Mouse (Mus musculus) forebrain, embryonic 11.5 days (tissue): Measurements from ENCODE around the gene Calhm3. TPM values are rescaled to one million over a fixed set of nuclear protein-coding genes. Genes with fewer than 3 reads are reported as not detected.

Experiments used
- ATAC-seq: fragments of 200-750 bp; cut with Nextera tagmentation; replicated peaks from 2 replicates; pipeline ENCODE4 v1.8.0; 2017; ENCODE audit warnings: moderate TSS enrichment; ENCODE audit not compliant: low FRiP score
- DNase-seq: peaks from one replicate; pipeline ENCODE4 v3.0.0-alpha.2; 2017; ENCODE audit warnings: low spot score
- H3K27ac ChIP-seq: fragments of 300-500 bp; sonication (generic); 2 replicates; pipeline ENCODE4 v1.5.1; 2014; ENCODE audit warnings: low read depth, low read length
- H3K27me3 ChIP-seq: fragments of 300-500 bp; sonication (generic); 2 replicates; pipeline ENCODE4 v1.6.1; 2014; ENCODE audit warnings: mild to moderate bottlenecking, low read length, mixed read lengths; ENCODE audit not compliant: control insufficient read depth, insufficient read depth
- H3K36me3 ChIP-seq: fragments of 300-500 bp; sonication (generic); 2 replicates; pipeline ENCODE4 v1.6.1; 2014; ENCODE audit warnings: mild to moderate bottlenecking, low read length, moderate library complexity, mixed read lengths; ENCODE audit not compliant: control insufficient read depth, insufficient read depth
- H3K4me1 ChIP-seq: fragments of 300-500 bp; sonication (generic); replicated peaks from 2 replicates; pipeline ENCODE4 v1.6.1; 2014; ENCODE audit warnings: low read length, mixed read lengths; ENCODE audit not compliant: control insufficient read depth, insufficient read depth
- H3K4me2 ChIP-seq: fragments of 300-500 bp; sonication (generic); 2 replicates; pipeline ENCODE4 v1.6.1; 2014; ENCODE audit warnings: low read depth, mild to moderate bottlenecking, low read length, moderate library complexity, mixed read lengths; ENCODE audit not compliant: severe bottlenecking
- H3K4me3 ChIP-seq: fragments of 300-500 bp; sonication (generic); 2 replicates; pipeline ENCODE4 v1.5.1; 2014; ENCODE audit warnings: low read depth, low read length
- H3K9ac ChIP-seq: fragments of 300-500 bp; sonication (generic); 2 replicates; pipeline ENCODE4 v1.6.1; 2014; ENCODE audit warnings: low read length
- H3K9me3 ChIP-seq: fragments of 300-500 bp; sonication (generic); 2 replicates; pipeline ENCODE4 v1.6.1; 2016; ENCODE audit warnings: low read length, mixed read lengths; ENCODE audit not compliant: control insufficient read depth
- WGBS: fragments of 180-500 bp; shearing (Covaris S2); extraction: QIAGEN DNeasy Blood & Tissue Kit; methylation state at CpG from one replicate; pipeline ENCODE4 v1.1.7; 2014; 5-methylcytosine and 5-hydroxymethylcytosine counted together
- polyA plus RNA-seq: library from polyadenylated mRNA; unstranded; fragments of >200 nt; fragmentation: Nextera tagmentation; extraction: Ambion mirVana; gene quantifications from 2 replicates; pipeline ENCODE4 v1.2.1, GENCODE M21; 2014

Calhm3 gene
- polyA plus RNA-seq, 1 experiment from 2014 or later, result not detected

DNA sequence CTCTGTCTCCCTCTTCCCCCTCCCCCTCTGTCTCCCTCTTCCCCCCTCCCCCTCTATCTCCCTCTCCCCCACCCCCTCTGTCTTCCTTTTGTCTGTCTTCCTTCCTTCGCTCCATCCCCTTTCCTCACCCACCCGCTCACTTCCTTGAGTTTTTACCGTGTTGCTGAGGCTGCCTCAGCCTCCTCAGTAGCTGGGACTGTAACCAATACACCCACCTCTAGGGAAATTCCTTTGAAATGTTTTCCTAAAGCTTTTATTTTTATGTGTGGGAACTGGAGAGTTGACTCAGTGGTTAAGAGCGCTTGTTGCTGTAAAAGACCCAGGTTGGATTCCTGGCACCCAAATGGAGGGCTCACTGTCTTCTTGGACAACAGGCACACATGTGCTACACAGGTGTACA, 4.1 kb upstream of the Calhm3 start:
- no peak for ATAC-seq
- H3K4me1 ChIP-seq, result no peaks in the 10 kb centered on the region
- no peak overlapping the region for H3K4me3 ChIP-seq
- no peaks in the 10 kb centered on the region for H3K9me3 ChIP-seq
- WGBS, result 66% methylated on average over 4 of the region's 4 CpGs
- H3K27me3 ChIP-seq, result no peaks in the 10 kb centered on the region
- no peaks in the 10 kb centered on the region for H3K36me3 ChIP-seq
- no peak overlapping the region for H3K9ac ChIP-seq
- no peak overlapping the region for H3K4me2 ChIP-seq
- H3K27ac ChIP-seq, result no peak overlapping the region
- DNase-seq, result no peak

DNA sequence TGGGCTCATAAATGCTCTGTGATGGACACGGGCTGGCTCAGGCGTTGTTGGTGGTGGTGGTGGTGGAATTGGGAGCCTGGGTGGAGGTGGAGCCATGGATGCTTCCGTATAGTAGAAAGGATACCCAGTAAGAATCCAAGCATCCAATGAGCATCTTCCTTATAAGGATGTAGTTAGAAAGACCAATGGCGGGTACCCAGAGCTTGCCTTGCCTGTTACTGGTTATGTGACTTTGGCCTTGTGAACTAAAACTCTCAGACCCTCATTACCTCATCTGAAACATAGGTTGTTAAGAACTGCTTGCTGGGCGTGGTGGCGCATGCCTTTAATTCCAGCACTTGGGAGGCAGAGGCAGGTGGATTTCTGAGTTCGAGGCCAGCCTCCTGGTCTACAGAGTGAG, 3.8 kb downstream of the Calhm3 start:
- Histone ChIP-seq H3K4me1 (peaks cover 2% of the 10 kb centered on the region; the same call in 1 of the 2 replicates), H3K27me3 (no peaks in the 10 kb centered on the region; the same call in 1 of the 2 replicates), H3K9ac (no peak overlapping the region), H3K9me3 (no peaks in the 10 kb centered on the region), H3K4me2 (no peak overlapping the region), H3K27ac (no peak overlapping the region), H3K36me3 (no peaks in the 10 kb centered on the region), H3K4me3 (no peak overlapping the region)
- ATAC-seq (no peak), DNase-seq (no peak)
- 90% methylated on average over 7 of the region's 7 CpGs for WGBS

- Histone ChIP-seq H3K4me2 (peak overlapping the region; percentile 58), H3K27ac (no peak overlapping the region), H3K9ac (peak overlapping the region; percentile 55), H3K36me3 (no peaks in the 10 kb centered on the region), H3K4me1 (peaks cover 2% of the 10 kb centered on the region; the same call in 1 of the 2 replicates), H3K9me3 (no peaks in the 10 kb centered on the region), H3K4me3 (peak overlapping the region; percentile 21; the same call in 1 of the 2 replicates), H3K27me3 (no peaks in the 10 kb centered on the region; the same call in 1 of the 2 replicates)
- DNase-seq, result no peak
- 62% methylated on average over 12 of the region's 12 CpGs for WGBS
- ATAC-seq, result no peak
Measured at GRCm38 (mm10) chr19:47152062-47152369, 5.5 kb downstream of the Calhm3 start.

DNA sequence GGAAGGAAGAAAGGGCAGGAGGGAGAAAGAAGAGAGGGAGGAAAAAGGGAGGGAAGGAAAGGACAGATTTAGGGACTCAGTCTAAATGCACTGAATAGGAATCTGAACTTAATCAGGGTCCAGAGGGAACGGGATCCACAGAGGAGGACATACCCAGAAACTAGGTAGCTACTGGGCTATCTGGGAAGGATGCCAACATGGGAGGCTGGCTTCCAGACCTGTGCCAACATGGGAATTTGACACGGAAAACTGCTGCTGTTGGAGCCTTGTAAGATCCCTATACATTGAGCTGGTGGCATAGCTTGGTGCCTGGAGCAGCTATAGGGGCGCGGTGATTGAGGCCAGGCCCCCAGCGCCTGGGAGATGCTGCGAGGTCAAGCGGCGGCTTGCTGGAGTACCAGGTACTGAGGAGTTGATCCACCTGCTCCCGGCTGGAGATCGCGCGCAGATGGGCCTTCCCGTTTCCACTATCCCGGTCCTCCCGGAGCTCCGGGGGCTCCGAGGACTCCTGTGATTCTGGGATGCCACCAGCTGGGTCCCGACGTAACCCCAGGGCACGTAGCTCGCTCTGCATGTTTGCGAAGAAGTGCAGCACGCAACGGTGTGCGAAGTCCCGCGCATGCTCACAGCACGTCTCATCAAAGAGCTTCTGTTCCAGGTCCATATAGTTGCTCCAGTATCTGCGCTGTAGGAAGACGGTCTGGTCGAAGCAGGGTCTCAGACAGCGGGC, 6.1 kb downstream of the Calhm3 start:
- Histone ChIP-seq H3K27me3 (no peaks in the 10 kb centered on the region; the same call in 1 of the 2 replicates), H3K4me1 (peaks cover 2% of the 10 kb centered on the region; the same call in 1 of the 2 replicates), H3K4me2 (peak overlapping the region; percentile 58), H3K9me3 (no peaks in the 10 kb centered on the region), H3K27ac (no peak overlapping the region), H3K36me3 (no peaks in the 10 kb centered on the region), H3K9ac (peak overlapping the region; percentile 55), H3K4me3 (peak overlapping the region; percentile 21; the same call in 1 of the 2 replicates)
- WGBS, result 26% methylated on average over 32 of the region's 32 CpGs
- DNase-seq (no peak), ATAC-seq (no peak)

DNA sequence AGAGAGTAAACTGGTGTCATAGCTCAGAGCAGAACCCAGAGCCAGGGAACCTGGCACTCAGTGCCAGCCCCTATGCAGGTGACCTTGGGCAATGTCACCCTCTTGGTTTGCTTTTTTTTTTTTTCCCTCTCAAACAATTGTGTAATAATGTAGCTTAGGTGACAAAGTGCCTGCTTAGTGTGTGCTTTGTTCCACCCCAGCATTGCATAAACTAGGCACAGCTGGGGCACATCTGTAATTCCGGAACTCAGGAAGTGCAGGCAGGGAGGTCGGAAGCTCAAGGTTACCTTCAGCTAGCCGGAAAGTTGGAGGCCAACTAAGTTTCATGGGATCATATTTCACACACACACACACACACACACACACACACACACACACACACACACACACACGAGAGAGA, 7.7 kb downstream of the Calhm3 start:
- Histone ChIP-seq H3K36me3 (no peaks in the 10 kb centered on the region), H3K4me3 (no peak overlapping the region), H3K27me3 (no peaks in the 10 kb centered on the region; the same call in 1 of the 2 replicates), H3K4me2 (no peak overlapping the region), H3K9me3 (no peaks in the 10 kb centered on the region), H3K4me1 (peaks cover 2% of the 10 kb centered on the region; the same call in 1 of the 2 replicates), H3K9ac (no peak overlapping the region), H3K27ac (no peak overlapping the region)
- WGBS, result 57% methylated on average over 4 of the region's 4 CpGs
- ATAC-seq (no peak), DNase-seq (no peak)

DNA sequence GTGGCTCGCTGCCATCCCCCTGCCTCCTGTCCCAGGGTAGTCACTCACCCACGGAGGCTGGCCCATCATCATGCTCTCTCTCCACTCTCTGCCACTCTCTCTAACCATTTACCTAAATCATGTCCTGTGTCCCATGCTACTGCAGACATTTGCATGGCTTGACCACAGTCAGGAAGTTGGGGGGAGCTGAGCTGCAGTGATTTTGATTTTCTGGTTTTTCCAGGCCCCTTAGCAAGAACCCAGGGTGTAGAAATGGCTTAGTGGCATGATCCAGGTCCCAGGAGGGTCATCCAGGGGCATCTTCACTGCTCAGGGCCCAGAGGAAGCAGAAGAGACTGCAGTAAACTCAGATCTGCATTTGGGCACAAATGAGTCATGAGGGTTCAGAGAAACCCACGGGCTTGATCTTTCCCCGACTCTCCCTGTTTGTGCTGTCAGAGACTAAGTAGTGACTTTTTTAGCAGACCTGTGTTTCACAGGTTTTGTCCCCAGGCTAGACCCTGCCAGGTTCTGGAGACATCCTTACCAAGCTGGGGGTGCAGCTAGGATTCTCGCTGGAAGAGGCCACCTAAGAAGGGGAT, 9.2 kb downstream of the Calhm3 start:
- Histone ChIP-seq H3K4me2 (no peak overlapping the region), H3K27me3 (no peaks in the 10 kb centered on the region; the same call in 1 of the 2 replicates), H3K4me1 (peaks cover 2% of the 10 kb centered on the region; the same call in 1 of the 2 replicates), H3K9ac (no peak overlapping the region), H3K27ac (no peak overlapping the region), H3K36me3 (no peaks in the 10 kb centered on the region), H3K9me3 (no peaks in the 10 kb centered on the region), H3K4me3 (no peak overlapping the region)
- no peak for ATAC-seq
- 82% methylated on average over 5 of the region's 5 CpGs for WGBS
- no peak for DNase-seq

- ATAC-seq, result no peak
- Histone ChIP-seq H3K4me3 (no peak within 1 kb of the TSS), H3K9ac (no peak within 1 kb of the TSS), H3K27me3 (no peaks in the 10 kb centered on the region), H3K36me3 (no peaks in the 10 kb centered on the region), H3K4me2 (no peak within 1 kb of the TSS), H3K4me1 (no peaks in the 10 kb centered on the region), H3K27ac (no peak within 1 kb of the TSS), H3K9me3 (no peaks in the 10 kb centered on the region)
- 95% methylated on average over 6 of the region's 6 CpGs for WGBS
- DNase-seq, result no peak
Measured at GRCm38 (mm10) chr19:47144154-47144553, 13.4 kb downstream of the Calhm3 start, which contains the start of gene Calhm1. TSS of gene Calhm1 (minus strand) at chr19:47144254.

GRCm38 (mm10) chr19:47142438-47142837, 15.1 kb downstream of the Calhm3 start:
- Histone ChIP-seq H3K36me3 (no peaks in the 10 kb centered on the region), H3K27me3 (no peaks in the 10 kb centered on the region), H3K9ac (no peak overlapping the region), H3K4me1 (no peaks in the 10 kb centered on the region; the same call in 1 of the 2 replicates), H3K9me3 (no peaks in the 10 kb centered on the region), H3K4me3 (no peak overlapping the region), H3K4me2 (no peak overlapping the region), H3K27ac (no peak overlapping the region)
- ATAC-seq (no peak), DNase-seq (no peak)
- WGBS, result 76% methylated on average over 6 of the region's 6 CpGs
